Comparison of ENCODE assay signal across 10 mouse cellular contexts in genomic region chr9:41834487-41835404, GRCm38 (mm10).
DNase-seq lines count a peak whose midpoint lies in the region; ATAC-seq and TF ChIP-seq lines count a peak whose summit lies in the region.
"Had no signal": no experiment of that assay in that cellular context is flagged by ENCODE, and none has a peak within 500 bp of the region (broad histone marks: within the 10 kb centered on the region; RNA-seq: fewer than 3 reads in every experiment).

No protein-coding gene starts in this region.

- no peaks in the 10 kb centered on the region; the same call in 1 of the 2 replicates for H3K4me1 ChIP-seq in embryonic facial prominence, embryonic 11.5 days (ENCODE audit: control insufficient read depth, insufficient read depth, low read length)
- no peaks in the 10 kb centered on the region for H3K4me1 ChIP-seq in hindbrain, embryonic 11.5 days (replicated peaks; ENCODE audit: control insufficient read depth, insufficient read depth, low read length)
- peaks cover 15% of the 10 kb centered on the region for H3K4me1 ChIP-seq in limb, embryonic 15.5 days

- no peaks in the 10 kb centered on the region for H3K27me3 ChIP-seq in embryonic facial prominence, embryonic 11.5 days (ENCODE audit: control insufficient read depth, insufficient read depth, low read length)
- no peaks in the 10 kb centered on the region for H3K27me3 ChIP-seq in hindbrain, embryonic 11.5 days (ENCODE audit: control insufficient read depth, insufficient read depth, low read length)
- no peaks in the 10 kb centered on the region for H3K27me3 ChIP-seq in limb, embryonic 15.5 days

- 66% methylated on average over 11 of the region's 11 CpGs for WGBS in embryonic facial prominence, embryonic 11.5 days
- WGBS in hindbrain, embryonic 11.5 days = 64% methylated on average over 11 of the region's 11 CpGs
- WGBS in limb, embryonic 15.5 days = 21% methylated on average over 11 of the region's 11 CpGs

- H3K4me2 ChIP-seq in embryonic facial prominence, embryonic 11.5 days (ENCODE audit: low read depth, low read length) = no peak overlapping the region
- H3K4me2 ChIP-seq in hindbrain, embryonic 11.5 days (replicated peaks; ENCODE audit: low read depth, low read length) = no peak overlapping the region
- H3K4me2 ChIP-seq in limb, embryonic 15.5 days = no peak overlapping the region

- H3K9me3 ChIP-seq in embryonic facial prominence, embryonic 11.5 days (replicated peaks; ENCODE audit: control insufficient read depth, low read length) = no peaks in the 10 kb centered on the region
- H3K9me3 ChIP-seq in hindbrain, embryonic 11.5 days (ENCODE audit: control insufficient read depth, low read length) = peaks cover 4% of the 10 kb centered on the region; the same call in 1 of the 2 replicates
- H3K9me3 ChIP-seq in limb, embryonic 15.5 days = no peaks in the 10 kb centered on the region

- no peak overlapping the region for H3K27ac ChIP-seq in embryonic facial prominence, embryonic 11.5 days (replicated peaks; ENCODE audit: low read depth, low read length)
- no peak overlapping the region for H3K27ac ChIP-seq in hindbrain, embryonic 11.5 days (ENCODE audit: low read depth, low read length)
- H3K27ac ChIP-seq in limb, embryonic 15.5 days = peak overlapping the region; percentile 38
- no peak overlapping the region for H3K27ac ChIP-seq in gastrocnemius, adult 2 months

- H3K4me3 ChIP-seq in embryonic facial prominence, embryonic 11.5 days (ENCODE audit: low read depth, low read length) = no peak overlapping the region
- no peak overlapping the region for H3K4me3 ChIP-seq in hindbrain, embryonic 11.5 days (ENCODE audit: low read depth, low read length)
- H3K4me3 ChIP-seq in limb, embryonic 15.5 days = no peak overlapping the region
- H3K4me3 ChIP-seq in gastrocnemius, adult 2 months = no peak overlapping the region

- DNase-seq in MN1 (ENCODE audit: low spot score) = peak; percentile 53
- DNase-seq in embryonic facial prominence, embryonic 11.5 days (ENCODE audit: low spot score) = peak; percentile 29
- peak; percentile 23 for DNase-seq in hindbrain, embryonic 11.5 days (ENCODE audit: low spot score)
- DNase-seq in gastrocnemius, adult 2 months = no peak
- no peak for DNase-seq in gastrocnemius, postnatal 14 days
- DNase-seq in kidney, adult 11 months = no peak
- DNase-seq: adrenal gland, postnatal 36 days; cerebellum, adult 18-20 months; thymus, postnatal 36 days had no signal

- TF ChIP-seq CTCF in gastrocnemius, adult 2 months (IDR thresholded peaks at IDR 0.05) = no peak

- H3K36me3 ChIP-seq in embryonic facial prominence, embryonic 11.5 days (replicated peaks; ENCODE audit: control insufficient read depth, insufficient read depth, low read depth, low read length) = no peaks in the 10 kb centered on the region
- H3K36me3 ChIP-seq in hindbrain, embryonic 11.5 days (ENCODE audit: control insufficient read depth, insufficient read depth, low read length) = no peaks in the 10 kb centered on the region
- no peaks in the 10 kb centered on the region for H3K36me3 ChIP-seq in limb, embryonic 15.5 days

- H3K9ac ChIP-seq in embryonic facial prominence, embryonic 11.5 days (replicated peaks; ENCODE audit: low read length) = no peak overlapping the region; the same call in 1 of the 2 replicates
- no peak overlapping the region for H3K9ac ChIP-seq in hindbrain, embryonic 11.5 days (ENCODE audit: low read depth, low read length)
- H3K9ac ChIP-seq in limb, embryonic 15.5 days = no peak overlapping the region

- ATAC-seq in embryonic facial prominence, embryonic 11.5 days (replicated peaks; ENCODE audit: insufficient number of reproducible peaks, low FRiP score, low TSS enrichment, low read depth) = no peak
- ATAC-seq in hindbrain, embryonic 11.5 days (ENCODE audit: low FRiP score) = no peak
- no peak; the same call in 1 of the 2 replicates for ATAC-seq in limb, embryonic 15.5 days (ENCODE audit: insufficient number of reproducible peaks, low FRiP score, low TSS enrichment, low read depth)

- intact Hi-C loops in gastrocnemius, adult 2 months (cut with DNase I) = loop anchor here (1.0 kb wide), 1 partner anchor 15 kb away; no protein-coding TSS in a partner anchor
- intact Hi-C loops in gastrocnemius, postnatal 14 days (cut with DNase I; ENCODE audit: low total_unique reads) = no loop called here

Comparison
In these comparisons a context has a peak if more than half of its experiments do, and no peak if none do; other contexts are left out.
1. DNase-seq: peak in MN1 (single experiment), embryonic facial prominence, embryonic 11.5 days (single experiment) and hindbrain, embryonic 11.5 days (single experiment); none in gastrocnemius, adult 2 months (single experiment), gastrocnemius, postnatal 14 days (single experiment) and kidney, adult 11 months (single experiment).